Mouse (Mus musculus) midbrain, postnatal 0 days (tissue): ENCODE measurements around the gene Rasd2. TPM values are rescaled to one million over a fixed set of nuclear protein-coding genes. Genes with fewer than 3 reads are reported as not detected.
A peak's percentile ranks its signal among the peaks of the same experiment; 100 is the strongest.

Experiments used
- ATAC-seq: fragments of 200-750 bp; cut with Nextera tagmentation; 2 replicates; pipeline ENCODE4 v1.8.0; 2017; ENCODE audit warnings: moderate number of reproducible peaks, mild to moderate bottlenecking, moderate TSS enrichment, moderate library complexity; ENCODE audit not compliant: low FRiP score
- DNase-seq: peaks from one replicate; pipeline ENCODE4 v3.0.0-alpha.2; 2015; ENCODE audit warnings: low spot score
- H3K27ac ChIP-seq: fragments of 300-500 bp; sonication (generic); 2 replicates; pipeline ENCODE4 v1.5.1; 2014; ENCODE audit warnings: low read depth, mild to moderate bottlenecking, low read length, mixed read lengths
- H3K27me3 ChIP-seq: fragments of 300-500 bp; sonication (generic); 2 replicates; pipeline ENCODE4 v1.6.1; 2014; ENCODE audit warnings: low read length, control low read depth, mixed read lengths; ENCODE audit not compliant: insufficient read depth
- H3K36me3 ChIP-seq: fragments of 300-500 bp; sonication (generic); 2 replicates; pipeline ENCODE4 v1.6.1; 2014; ENCODE audit warnings: low read length, control low read depth, mixed read lengths; ENCODE audit not compliant: insufficient read depth
- H3K4me1 ChIP-seq: fragments of 300-500 bp; sonication (generic); 2 replicates; pipeline ENCODE4 v1.6.1; 2014; ENCODE audit warnings: mild to moderate bottlenecking, control low read depth, antibody characterized with exemption, low read length, mixed read lengths; ENCODE audit not compliant: insufficient read depth
- H3K4me2 ChIP-seq: fragments of 300-500 bp; sonication (generic); 2 replicates; pipeline ENCODE4 v1.6.1; 2014; ENCODE audit warnings: low read depth, mild to moderate bottlenecking, low read length, mixed read lengths; ENCODE audit not compliant: poor library complexity, severe bottlenecking
- H3K4me3 ChIP-seq: fragments of 300-500 bp; sonication (generic); 2 replicates; pipeline ENCODE4 v1.5.1; 2014; ENCODE audit warnings: low read depth, mild to moderate bottlenecking, low read length, moderate library complexity
- H3K9ac ChIP-seq: fragments of 300-500 bp; sonication (generic); replicated peaks from 2 replicates; pipeline ENCODE4 v1.6.1; 2014; ENCODE audit warnings: mild to moderate bottlenecking, low read length, moderate library complexity, mixed read lengths; ENCODE audit not compliant: poor library complexity, severe bottlenecking
- H3K9me3 ChIP-seq: fragments of 300-500 bp; sonication (generic); 2 replicates; pipeline ENCODE4 v1.6.1; 2016; ENCODE audit warnings: low read length, control low read depth
- CTCF ChIP-seq: IDR thresholded peaks from 2 replicates; pipeline ENCODE4 v1.5.1; 2016; ENCODE audit warnings: antibody characterized with exemption, mild to moderate bottlenecking
- WGBS: fragments of 180-500 bp; shearing (Covaris S2); extraction: QIAGEN DNeasy Blood & Tissue Kit; methylation state at CpG from one replicate; pipeline ENCODE4 v1.1.7; 2014; 5-methylcytosine and 5-hydroxymethylcytosine counted together
- polyA plus RNA-seq: library from polyadenylated mRNA; unstranded; fragments of >200 nt; fragmentation: Nextera tagmentation; extraction: Ambion mirVana; gene quantifications from 2 replicates; pipeline ENCODE4 v1.2.1, GENCODE M21; 2015
- total RNA-seq: library from RNA; depleted of rRNA; stranded (reverse); fragments of >200 nt; gene quantifications from 2 replicates; pipeline ENCODE4 v1.2.3, GENCODE M21; 2014

The Rasd2 gene
- total and polyA plus RNA-seq, 2 experiments from 2014 or later = 5.5 to 14.4 TPM

GRCm38 (mm10) chr8:75197862-75198261 is 15.9 kb upstream of the Rasd2 start:
- WGBS = 70% methylated on average over 4 of the region's 4 CpGs
- Histone ChIP-seq H3K36me3 (no peaks in the 10 kb centered on the region), H3K27me3 (no peaks in the 10 kb centered on the region), H3K4me1 (peaks cover 3% of the 10 kb centered on the region; the same call in 1 of the 2 replicates), H3K9me3 (no peaks in the 10 kb centered on the region), H3K4me2 (no peak overlapping the region), H3K4me3 (no peak overlapping the region), H3K27ac (no peak overlapping the region), H3K9ac (no peak overlapping the region)
- no peak for ATAC-seq
- no peak for DNase-seq
- TF ChIP-seq CTCF = no peak

GRCm38 (mm10) chr8:75198300-75198699 is 15.4 kb upstream of the Rasd2 start:
- Histone ChIP-seq H3K27ac (no peak overlapping the region), H3K36me3 (no peaks in the 10 kb centered on the region), H3K4me2 (no peak overlapping the region), H3K4me1 (peaks cover 3% of the 10 kb centered on the region; the same call in 1 of the 2 replicates), H3K4me3 (no peak overlapping the region), H3K9me3 (no peaks in the 10 kb centered on the region), H3K9ac (no peak overlapping the region), H3K27me3 (no peaks in the 10 kb centered on the region)
- DNase-seq (no peak), ATAC-seq (no peak)
- no peak for TF ChIP-seq CTCF

- TF ChIP-seq CTCF = no peak
- DNase-seq (peak; percentile 65), ATAC-seq (peak; percentile 83)
- Histone ChIP-seq H3K27ac (peak overlapping the region; percentile 63), H3K4me1 (peaks cover 3% of the 10 kb centered on the region; the same call in 1 of the 2 replicates), H3K36me3 (no peaks in the 10 kb centered on the region), H3K9ac (no peak overlapping the region), H3K4me3 (no peak overlapping the region), H3K9me3 (no peaks in the 10 kb centered on the region), H3K4me2 (no peak overlapping the region), H3K27me3 (no peaks in the 10 kb centered on the region)
- 53% methylated on average over 5 of the region's 5 CpGs for WGBS
These were observed 14.6 kb upstream of the Rasd2 start for GRCm38 (mm10) chr8:75198988-75199765.

- peak overlapping the region; percentile 63 for H3K27ac ChIP-seq
- ATAC-seq = no peak
These were observed 13.8 kb upstream of the Rasd2 start for GRCm38 (mm10) chr8:75199914-75200313.

GRCm38 (mm10) chr8:75202041-75202656 is 11.6 kb upstream of the Rasd2 start:
- Histone ChIP-seq H3K9ac (no peak overlapping the region), H3K36me3 (no peaks in the 10 kb centered on the region), H3K9me3 (no peaks in the 10 kb centered on the region), H3K4me3 (no peak overlapping the region), H3K4me2 (no peak overlapping the region), H3K27ac (no peak overlapping the region), H3K27me3 (no peaks in the 10 kb centered on the region), H3K4me1 (peaks cover 3% of the 10 kb centered on the region; the same call in 1 of the 2 replicates)
- DNase-seq (no peak), ATAC-seq (no peak)
- WGBS = 77% methylated on average over 8 of the region's 8 CpGs
- no peak for TF ChIP-seq CTCF

More at GRCm38 (mm10) chr8:75199914-75200313, 13.8 kb upstream of the Rasd2 start:
- Histone ChIP-seq H3K4me3 (no peak overlapping the region), H3K27me3 (no peaks in the 10 kb centered on the region), H3K9me3 (no peaks in the 10 kb centered on the region), H3K4me2 (no peak overlapping the region), H3K36me3 (no peaks in the 10 kb centered on the region), H3K4me1 (peaks cover 3% of the 10 kb centered on the region; the same call in 1 of the 2 replicates), H3K9ac (no peak overlapping the region)
- WGBS = 70% methylated on average over 1 of the region's 1 CpGs
- no peak for TF ChIP-seq CTCF
- DNase-seq = no peak

- Histone ChIP-seq H3K27ac (no peak overlapping the region), H3K9me3 (no peaks in the 10 kb centered on the region), H3K36me3 (no peaks in the 10 kb centered on the region), H3K4me2 (no peak overlapping the region), H3K4me1 (peaks cover 3% of the 10 kb centered on the region; the same call in 1 of the 2 replicates), H3K27me3 (no peaks in the 10 kb centered on the region), H3K4me3 (no peak overlapping the region), H3K9ac (no peak overlapping the region)
- ATAC-seq (no peak), DNase-seq (no peak)
- TF ChIP-seq CTCF = no peak
- WGBS = 81% methylated on average over 3 of the region's 3 CpGs
These were observed 10.8 kb upstream of the Rasd2 start for GRCm38 (mm10) chr8:75202913-75203312.
